Mouse (Mus musculus) spleen, postnatal 0 days (tissue): Measurements from ENCODE around the gene Gzmn. TPM values are rescaled to one million over a fixed set of nuclear protein-coding genes. Genes with fewer than 3 reads are reported as not detected.

ENCODE experiments used
- polyA plus RNA-seq: library from polyadenylated mRNA; unstranded; fragments of >200 nt; fragmentation: Nextera tagmentation; extraction: Ambion mirVana; gene quantifications from 2 replicates; pipeline ENCODE4 v1.2.1, GENCODE M21; 2015

The Gzmn gene
- polyA plus RNA-seq, result not detected in 2 replicates

DNA sequence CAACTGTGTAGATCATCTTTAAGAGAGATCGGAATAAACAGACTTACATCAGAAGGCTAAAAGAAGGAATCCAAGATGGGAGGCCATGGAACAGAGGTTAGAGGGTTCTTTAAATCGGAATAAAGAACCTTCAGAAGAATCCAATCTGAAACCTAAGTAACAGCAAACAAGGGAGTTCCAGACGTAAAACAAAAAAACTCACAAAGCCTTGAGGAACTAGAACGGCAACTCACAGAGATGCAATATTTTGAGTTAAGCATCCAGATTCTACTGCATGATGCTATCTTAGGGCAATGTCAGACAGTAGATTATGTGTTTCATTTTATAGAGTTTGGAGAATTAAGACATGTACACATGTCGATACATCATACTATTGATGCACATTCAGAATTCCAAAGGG lies at the start of gene Gzmn:
Gene Gzmn, minus strand, starts transcription at position 101 of the 400 bp plus-strand sequence.

DNA sequence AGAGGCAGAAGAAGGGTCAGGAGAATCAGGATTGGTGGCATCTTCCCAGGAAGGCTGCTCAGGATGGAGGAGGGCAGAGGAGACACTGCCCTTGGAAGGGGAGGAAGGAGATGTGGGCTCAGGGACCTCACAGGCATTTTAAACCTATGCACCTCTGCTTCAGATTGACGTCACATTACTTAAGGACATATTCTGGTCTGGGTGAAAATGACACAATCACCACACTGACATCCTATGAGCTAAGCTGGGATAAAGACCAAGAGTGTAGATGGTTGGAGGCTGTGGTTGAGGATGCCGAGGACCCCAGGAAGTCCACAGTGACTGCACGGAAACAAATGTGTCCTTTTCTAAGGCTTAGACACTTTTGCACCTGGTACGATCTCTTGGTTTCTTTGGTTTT lies 36.9 kb upstream of the Gzmn start, which contains the start of gene Gzmf:
Gene Gzmf, minus strand, starts transcription at position 101 of the 400 bp plus-strand sequence.

DNA sequence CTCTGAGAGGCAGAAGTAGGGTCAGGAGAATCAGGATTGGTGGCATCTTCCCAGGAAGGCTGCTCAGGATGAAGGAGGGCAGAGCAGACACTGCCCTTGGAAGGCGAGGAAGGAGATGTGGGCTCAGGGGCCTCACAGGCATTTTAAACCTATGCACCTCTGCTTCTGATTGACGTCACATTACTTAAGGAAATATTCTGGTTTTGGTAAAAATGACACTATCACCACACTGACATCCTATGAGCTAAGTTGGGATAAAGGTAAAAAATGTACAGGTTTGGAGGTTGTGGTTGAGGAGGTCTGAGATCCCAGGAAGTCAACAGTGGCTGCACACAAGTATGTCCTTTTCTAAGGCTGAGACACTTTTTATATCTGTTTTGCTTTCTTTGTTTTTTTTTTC lies 14.9 kb downstream of the Gzmn start, which contains the start of gene Gzmg:
Gene Gzmg, minus strand, starts transcription at position 101 of the 400 bp plus-strand sequence.

DNA sequence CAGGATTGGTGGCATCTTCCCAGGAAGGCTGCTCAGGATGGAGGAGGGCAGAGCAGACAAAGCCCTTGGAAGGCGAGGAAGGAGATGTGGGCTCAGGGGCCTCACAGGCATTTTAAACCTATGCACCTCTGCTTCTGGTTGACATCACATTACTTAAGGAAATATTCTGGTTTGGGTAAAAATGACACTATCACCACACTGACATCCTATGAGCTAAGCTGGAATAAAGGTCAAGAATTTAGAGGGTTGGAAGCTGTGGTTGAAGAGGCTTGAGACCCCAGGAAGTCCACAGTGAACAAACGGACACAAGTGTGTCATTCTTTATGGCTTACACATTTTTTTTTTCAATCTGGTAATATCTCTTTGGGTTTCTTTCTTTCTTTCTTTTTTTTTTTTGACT lies 41.9 kb downstream of the Gzmn start, which contains the start of gene Gzmd:
Gene Gzmd, minus strand, starts transcription at position 101 of the 400 bp plus-strand sequence.

DNA sequence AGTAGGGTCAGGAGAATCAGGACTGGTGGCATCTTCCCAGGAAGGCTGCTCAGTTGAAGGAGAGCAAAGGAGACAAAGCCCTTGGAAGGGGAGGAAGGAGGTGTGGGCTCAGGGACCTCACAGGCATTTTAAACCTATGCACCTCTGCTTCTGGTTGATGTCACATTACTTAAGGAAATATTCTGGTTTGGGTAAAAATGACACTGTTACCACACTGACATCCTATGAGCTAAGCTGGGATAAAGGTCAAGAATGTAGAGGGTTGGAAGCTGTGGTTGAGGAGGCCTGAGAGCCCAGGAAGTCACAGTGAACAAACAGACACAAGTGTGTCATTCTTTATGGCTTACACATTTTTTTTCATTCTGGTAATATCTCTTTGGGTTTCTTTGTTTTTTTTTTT lies 53.9 kb downstream of the Gzmn start, which contains the start of gene Gzme:
Gene Gzme, minus strand, starts transcription at position 101 of the 400 bp plus-strand sequence.

Other genes starting within 250 kb of the Gzmn start
- 249 and 554 TPM in 2 replicates for gene Cma1, start 229.9 kb downstream of the Gzmn start, polyA plus RNA-seq
- gene Cma2, start 223.6 kb downstream of the Gzmn start, polyA plus RNA-seq, result 0.45 and 0.92 TPM in 2 replicates
- 0.36 and 0.63 TPM in 2 replicates for gene Mcpt1, start 156.6 kb downstream of the Gzmn start, polyA plus RNA-seq
- gene Mcpt9, start 144.1 kb downstream of the Gzmn start, polyA plus RNA-seq, result not detected in 2 replicates
- 2.1 and 4.4 TPM in 2 replicates for gene Mcpt2, start 132.6 kb downstream of the Gzmn start, polyA plus RNA-seq
- gene Mcpt4, start 112.3 kb downstream of the Gzmn start, polyA plus RNA-seq, result 129 and 337 TPM in 2 replicates
- 32.2 and 48.0 TPM in 2 replicates for gene Mcpt8, start 89.3 kb downstream of the Gzmn start, polyA plus RNA-seq
- 81.1 and 110 TPM in 2 replicates for gene Ctsg, start 72.0 kb downstream of the Gzmn start, polyA plus RNA-seq
- gene Gzme, start 54.0 kb downstream of the Gzmn start, polyA plus RNA-seq, result not detected in 2 replicates
- not detected in 2 replicates for gene Gzmd, start 42.0 kb downstream of the Gzmn start, polyA plus RNA-seq
- not detected in 2 replicates for gene Gzmg, start 15.0 kb downstream of the Gzmn start, polyA plus RNA-seq
- not detected in 2 replicates for gene Gzmf, start 36.8 kb upstream of the Gzmn start, polyA plus RNA-seq
- not detected in 2 replicates for gene Gzmc, start 60.1 kb upstream of the Gzmn start, polyA plus RNA-seq
- gene Gzmb, start 87.7 kb upstream of the Gzmn start, polyA plus RNA-seq, result 1.6 and 3.4 TPM in 2 replicates
- 0.06 TPM in 1 of 2 replicates, not detected in the other for gene Atp12a, start 190.5 kb upstream of the Gzmn start, polyA plus RNA-seq
- 1.5 and 2.5 TPM in 2 replicates for gene Rnf17, start 228.0 kb upstream of the Gzmn start, polyA plus RNA-seq